Mouse (Mus musculus) adrenal gland, postnatal 25 days (tissue): ENCODE measurements at regions not wholly inside any gene's neighbourhood (a gene's known extent, or its start where the extent isn't known, plus 50 kb on each side); places are given as distances from the start of the nearest gene placed in this dataset.

Experiments used
- DNase-seq: peaks from one replicate; pipeline ENCODE4 v3.0.0; 2021; ENCODE audit warnings: mixed read lengths

- no peak for DNase-seq
Observed at GRCm38 (mm10) chr3:104343096-104343495, 122.9 kb upstream of the Magi3 start.

GRCm38 (mm10) chr3:104342220-104342619 is 122.0 kb upstream of the Magi3 start:
- no peak for DNase-seq

GRCm38 (mm10) chr3:104340331-104340730 is 120.2 kb upstream of the Magi3 start:
- DNase-seq, result no peak

- no peak for DNase-seq
Observed at GRCm38 (mm10) chr3:104336867-104337266, 116.7 kb upstream of the Magi3 start.

- no peak for DNase-seq
Observed at GRCm38 (mm10) chr3:104336308-104336707, 116.1 kb upstream of the Magi3 start.

GRCm38 (mm10) chr3:104334760-104335159 is 114.6 kb upstream of the Magi3 start:
- DNase-seq, result peak; percentile 40

GRCm38 (mm10) chr3:104333345-104333744 is 113.2 kb upstream of the Magi3 start:
- no peak for DNase-seq

GRCm38 (mm10) chr3:104330646-104331045 is 110.5 kb upstream of the Magi3 start:
- no peak for DNase-seq

- no peak for DNase-seq
Observed at GRCm38 (mm10) chr3:104327829-104328228, 107.7 kb upstream of the Magi3 start.

GRCm38 (mm10) chr3:104327034-104327729 is 107.0 kb upstream of the Magi3 start:
- no peak for DNase-seq

- no peak for DNase-seq
Observed at GRCm38 (mm10) chr3:104322591-104322990, 102.4 kb upstream of the Magi3 start.

GRCm38 (mm10) chr3:104320404-104320803 is 100.2 kb upstream of the Magi3 start:
- DNase-seq, result no peak

- no peak for DNase-seq
Observed at GRCm38 (mm10) chr3:104319377-104319776, 99.2 kb upstream of the Magi3 start.

- DNase-seq, result peak; percentile 9
Observed at GRCm38 (mm10) chr3:104318911-104319310, 98.7 kb upstream of the Magi3 start.

- DNase-seq, result no peak
Observed at GRCm38 (mm10) chr3:104317528-104317927, 97.4 kb upstream of the Magi3 start.

GRCm38 (mm10) chr3:104313063-104313462 is 92.9 kb upstream of the Magi3 start:
- DNase-seq, result no peak

GRCm38 (mm10) chr3:104306961-104307360 is 86.8 kb upstream of the Magi3 start:
- no peak for DNase-seq

- DNase-seq, result no peak
Observed at GRCm38 (mm10) chr3:104305904-104306563, 85.9 kb upstream of the Magi3 start.

GRCm38 (mm10) chr3:104303577-104303976 is 83.4 kb upstream of the Magi3 start:
- peak; percentile 8 for DNase-seq

GRCm38 (mm10) chr3:104300201-104300600 is 80.0 kb upstream of the Magi3 start:
- DNase-seq, result no peak

GRCm38 (mm10) chr3:104298878-104299277 is 78.7 kb upstream of the Magi3 start:
- DNase-seq, result no peak

- DNase-seq, result no peak
Observed at GRCm38 (mm10) chr3:104298409-104298808, 78.2 kb upstream of the Magi3 start.

- no peak for DNase-seq
Observed at GRCm38 (mm10) chr3:104297112-104297511, 76.9 kb upstream of the Magi3 start.

GRCm38 (mm10) chr3:104295856-104296255 is 75.7 kb upstream of the Magi3 start:
- DNase-seq, result no peak
